Mouse (Mus musculus): ENCODE data around the gene Rc3h1. TPM values are rescaled to one million over a fixed set of nuclear protein-coding genes. Genes with fewer than 3 reads are reported as not detected.
A peak's percentile ranks its signal among the peaks of the same experiment; 100 is the strongest.

Rc3h1 gene
- polyA plus RNA-seq, 1 experiment from 2014 or later: 2.6 TPM

GRCm38 (mm10) chr1:160904047-160904446, 2.2 kb upstream of the Rc3h1 start:
- Histone ChIP-seq H3K9me3 (ENCODE audit: low read length) (no peaks in the 10 kb centered on the region), H3K4me1 (ENCODE audit: insufficient read depth) (peaks cover 13% of the 10 kb centered on the region), H3K9ac (replicated peaks) (no peak overlapping the region), H3K36me3 (replicated peaks; ENCODE audit: insufficient read depth, low read length) (0 out of 2 replicates have a peak, but pooled peaks cover 1% of the 10 kb centered on the region), H3K27me3 (ENCODE audit: insufficient read depth, low read length) (no peaks in the 10 kb centered on the region), H3K4me2 (ENCODE audit: low read depth, low read length) (no peak overlapping the region), H3K4me3 (ENCODE audit: low read depth, low read length) (no peak overlapping the region), H3K27ac (ENCODE audit: low read depth) (no peak overlapping the region)
- ATAC-seq (no peak), DNase-seq (no peak)
- no peak for TF ChIP-seq EP300 (IDR thresholded peaks at IDR 0.05; ENCODE audit: low read depth)
- no peak for TF ChIP-seq CTCF (IDR thresholded peaks at IDR 0.05; ENCODE audit: low read depth)
- WGBS (ENCODE audit: insufficient replicate concordance): 29% methylated on average over 4 of the region's 4 CpGs

DNA sequence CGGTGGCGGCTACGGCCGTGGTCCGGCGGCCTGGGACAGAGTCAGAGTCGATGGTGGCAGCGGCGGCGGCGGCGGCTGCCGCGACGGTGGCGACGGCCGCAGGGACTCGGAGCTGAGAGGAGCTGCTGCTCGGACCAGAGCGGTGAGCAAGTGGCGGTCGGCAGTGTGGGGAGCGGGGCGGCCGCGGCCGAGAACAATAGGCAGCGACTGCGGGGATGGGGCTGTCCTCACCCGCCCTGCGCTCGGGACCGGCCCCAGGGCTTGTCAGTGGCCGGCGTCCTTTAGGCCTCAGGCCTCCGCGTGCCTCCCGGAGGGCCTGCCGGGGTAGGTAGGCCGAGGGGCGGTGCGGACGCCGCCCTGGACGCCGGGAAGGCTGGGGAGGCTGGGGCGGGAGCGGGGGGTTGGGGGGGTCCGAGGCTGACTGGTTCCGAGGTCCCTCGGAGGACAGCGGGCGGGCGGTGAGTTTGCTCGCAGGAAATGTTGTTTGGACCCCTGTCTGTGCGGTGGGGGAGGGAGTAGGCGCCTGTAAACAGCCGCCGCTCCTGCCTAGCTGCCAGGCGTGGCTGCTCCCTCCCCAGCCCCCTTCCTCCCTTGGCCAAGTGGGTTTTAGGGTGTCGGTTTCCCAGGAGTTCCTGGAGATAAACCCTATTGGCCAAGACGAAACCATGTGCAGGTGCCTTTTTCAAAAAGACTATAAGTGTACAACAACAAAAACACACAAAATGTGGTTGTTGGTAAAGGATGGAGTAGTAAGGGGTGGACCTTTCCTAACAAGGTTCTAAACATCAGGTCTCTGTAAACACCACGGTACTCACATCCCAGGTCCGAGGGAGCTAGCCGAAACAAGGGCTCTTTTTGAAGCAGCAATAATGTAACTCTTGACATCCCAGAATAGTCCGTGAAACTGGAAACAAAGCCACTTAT, 602 bp downstream of the Rc3h1 start:
- no peaks in the 10 kb centered on the region for H3K9me3 ChIP-seq (ENCODE audit: low read length)
- WGBS (ENCODE audit: insufficient replicate concordance): under 1% methylated on average over 62 of the region's 67 CpGs
- ATAC-seq (peak; percentile 67), DNase-seq (peak; percentile 76)
- peaks cover 15% of the 10 kb centered on the region for H3K4me1 ChIP-seq (ENCODE audit: insufficient read depth)
- peak overlapping the region; percentile 91 for H3K4me3 ChIP-seq (ENCODE audit: low read depth, low read length)
- TF ChIP-seq EP300 (IDR thresholded peaks at IDR 0.05; ENCODE audit: low read depth): no peak
- no peak for TF ChIP-seq CTCF (IDR thresholded peaks at IDR 0.05; ENCODE audit: low read depth)
- peak overlapping the region; percentile 83 for H3K4me2 ChIP-seq (ENCODE audit: low read depth, low read length)
- no peaks in the 10 kb centered on the region for H3K27me3 ChIP-seq (ENCODE audit: insufficient read depth, low read length)
- H3K27ac ChIP-seq (ENCODE audit: low read depth): peak overlapping the region; percentile 98
- H3K9ac ChIP-seq (replicated peaks): peak overlapping the region; percentile 99
- 0 out of 2 replicates have a peak, but pooled peaks cover 3% of the 10 kb centered on the region for H3K36me3 ChIP-seq (replicated peaks; ENCODE audit: insufficient read depth, low read length)

GRCm38 (mm10) chr1:160910176-160910575, 4.0 kb downstream of the Rc3h1 start:
- no peaks in the 10 kb centered on the region for H3K9me3 ChIP-seq (ENCODE audit: low read length)
- no peak overlapping the region for H3K4me3 ChIP-seq (ENCODE audit: low read depth, low read length)
- H3K4me1 ChIP-seq (ENCODE audit: insufficient read depth): peaks cover 9% of the 10 kb centered on the region
- no peak overlapping the region for H3K4me2 ChIP-seq (ENCODE audit: low read depth, low read length)
- H3K36me3 ChIP-seq (replicated peaks; ENCODE audit: insufficient read depth, low read length): 0 out of 2 replicates have a peak, but pooled peaks cover 3% of the 10 kb centered on the region
- TF ChIP-seq CTCF (IDR thresholded peaks at IDR 0.05; ENCODE audit: low read depth): no peak
- H3K27me3 ChIP-seq (ENCODE audit: insufficient read depth, low read length): no peaks in the 10 kb centered on the region
- 87% methylated on average over 1 of the region's 1 CpGs for WGBS (ENCODE audit: insufficient replicate concordance)
- no peak overlapping the region for H3K27ac ChIP-seq (ENCODE audit: low read depth)
- ATAC-seq (no peak), DNase-seq (no peak)
- no peak overlapping the region for H3K9ac ChIP-seq (replicated peaks)

DNA sequence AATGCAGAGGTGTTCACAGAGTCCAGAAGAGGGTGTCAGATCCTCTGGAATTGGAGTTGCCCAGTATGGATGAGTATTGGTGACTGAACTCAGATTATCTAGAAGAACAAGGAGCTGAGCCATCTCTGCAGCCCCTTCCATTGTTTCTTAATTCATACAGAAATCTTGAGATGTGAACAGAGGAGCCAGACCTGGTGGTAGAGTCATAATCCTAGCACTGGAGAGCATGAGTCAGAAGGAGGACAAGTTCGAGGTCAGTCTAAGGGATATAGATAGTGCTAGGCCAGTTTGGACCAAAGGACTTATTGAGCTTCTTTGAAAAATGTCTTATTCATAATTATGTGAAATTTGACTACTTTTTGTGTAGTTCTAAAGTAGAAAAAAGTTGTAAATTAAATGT, 4.6 kb downstream of the Rc3h1 start:
- no peak for DNase-seq
- TF ChIP-seq CTCF (IDR thresholded peaks at IDR 0.05; ENCODE audit: low read depth) (no peak), EP300 (IDR thresholded peaks at IDR 0.05; ENCODE audit: low read depth) (no peak)
- H3K9ac ChIP-seq (replicated peaks): no peak overlapping the region
- H3K36me3 ChIP-seq (replicated peaks; ENCODE audit: insufficient read depth, low read length): 0 out of 2 replicates have a peak, but pooled peaks cover 3% of the 10 kb centered on the region
- H3K4me2 ChIP-seq (ENCODE audit: low read depth, low read length): no peak overlapping the region
- no peak overlapping the region for H3K27ac ChIP-seq (ENCODE audit: low read depth)
- no peaks in the 10 kb centered on the region for H3K9me3 ChIP-seq (ENCODE audit: low read length)
- peaks cover 3% of the 10 kb centered on the region; the same call in 1 of the 2 replicates for H3K4me1 ChIP-seq (ENCODE audit: insufficient read depth)
- 77% methylated on average over 1 of the region's 1 CpGs for WGBS (ENCODE audit: insufficient replicate concordance)
- H3K27me3 ChIP-seq (ENCODE audit: insufficient read depth, low read length): no peaks in the 10 kb centered on the region
- ATAC-seq: no peak
- no peak overlapping the region for H3K4me3 ChIP-seq (ENCODE audit: low read depth, low read length)

GRCm38 (mm10) chr1:160919383-160919782, 13.2 kb downstream of the Rc3h1 start:
- no peak for TF ChIP-seq EP300 (IDR thresholded peaks at IDR 0.05; ENCODE audit: low read depth)
- TF ChIP-seq CTCF (IDR thresholded peaks at IDR 0.05; ENCODE audit: low read depth): no peak
- H3K4me1 ChIP-seq (ENCODE audit: insufficient read depth): no peaks in the 10 kb centered on the region; the same call in 1 of the 2 replicates
- no peak overlapping the region for H3K4me2 ChIP-seq (ENCODE audit: low read depth, low read length)
- ATAC-seq (no peak), DNase-seq (no peak)
- no peak overlapping the region for H3K9ac ChIP-seq (replicated peaks)
- H3K9me3 ChIP-seq (ENCODE audit: low read length): no peaks in the 10 kb centered on the region
- WGBS (ENCODE audit: insufficient replicate concordance): 86% methylated on average over 1 of the region's 1 CpGs
- H3K4me3 ChIP-seq (ENCODE audit: low read depth, low read length): no peak overlapping the region
- H3K27ac ChIP-seq (ENCODE audit: low read depth): no peak overlapping the region
- no peaks in the 10 kb centered on the region for H3K27me3 ChIP-seq (ENCODE audit: insufficient read depth, low read length)
- no peaks in the 10 kb centered on the region for H3K36me3 ChIP-seq (replicated peaks; ENCODE audit: insufficient read depth, low read length)

GRCm38 (mm10) chr1:160921938-160922337, 15.7 kb downstream of the Rc3h1 start:
- ATAC-seq (no peak), DNase-seq (no peak)
- Histone ChIP-seq H3K36me3 (replicated peaks; ENCODE audit: insufficient read depth, low read length) (no peaks in the 10 kb centered on the region), H3K9ac (replicated peaks) (no peak overlapping the region), H3K27me3 (ENCODE audit: insufficient read depth, low read length) (no peaks in the 10 kb centered on the region), H3K4me2 (ENCODE audit: low read depth, low read length) (no peak overlapping the region), H3K9me3 (ENCODE audit: low read length) (no peaks in the 10 kb centered on the region), H3K4me3 (ENCODE audit: low read depth, low read length) (no peak overlapping the region), H3K4me1 (ENCODE audit: insufficient read depth) (no peaks in the 10 kb centered on the region; the same call in 1 of the 2 replicates), H3K27ac (ENCODE audit: low read depth) (no peak overlapping the region)
- WGBS (ENCODE audit: insufficient replicate concordance): 87% methylated on average over 1 of the region's 1 CpGs
- TF ChIP-seq EP300 (IDR thresholded peaks at IDR 0.05; ENCODE audit: low read depth) (no peak), CTCF (IDR thresholded peaks at IDR 0.05; ENCODE audit: low read depth) (peak; percentile 64)
